Mouse (Mus musculus) midbrain, embryonic 13.5 days (tissue): Measurements from ENCODE around the gene Cdc42ep4. TPM values are rescaled to one million over a fixed set of nuclear protein-coding genes. Genes with fewer than 3 reads are reported as not detected.

Experiments used
- ATAC-seq: fragments of 200-750 bp; cut with Nextera tagmentation; 2 replicates; pipeline ENCODE4 v1.8.0; 2017; ENCODE audit warnings: mild to moderate bottlenecking, moderate TSS enrichment, moderate library complexity
- H3K27ac ChIP-seq: fragments of 300-500 bp; sonication (generic); 2 replicates; pipeline ENCODE4 v1.5.1; 2015; ENCODE audit warnings: inconsistent platforms, mild to moderate bottlenecking, moderate library complexity
- H3K27me3 ChIP-seq: fragments of 300-500 bp; sonication (generic); 2 replicates; pipeline ENCODE4 v1.6.1; 2015; ENCODE audit warnings: mild to moderate bottlenecking, inconsistent platforms
- H3K36me3 ChIP-seq: fragments of 300-500 bp; sonication (generic); 2 replicates; pipeline ENCODE4 v1.6.1; 2015; ENCODE audit warnings: mild to moderate bottlenecking, inconsistent platforms
- H3K4me1 ChIP-seq: fragments of 300-500 bp; sonication (generic); replicated peaks from 2 replicates; pipeline ENCODE4 v1.6.1; 2015; ENCODE audit warnings: inconsistent platforms
- H3K4me2 ChIP-seq: fragments of 300-500 bp; sonication (generic); replicated peaks from 2 replicates; pipeline ENCODE4 v1.6.1; 2015; ENCODE audit warnings: moderate library complexity, mild to moderate bottlenecking, inconsistent platforms
- H3K4me3 ChIP-seq: fragments of 300-500 bp; sonication (generic); replicated peaks from 2 replicates; pipeline ENCODE4 v1.5.1; 2015; ENCODE audit warnings: mild to moderate bottlenecking, inconsistent platforms
- H3K9ac ChIP-seq: fragments of 300-500 bp; sonication (generic); replicated peaks from 2 replicates; pipeline ENCODE4 v1.6.1; 2015; ENCODE audit warnings: mild to moderate bottlenecking, inconsistent platforms
- H3K9me3 ChIP-seq: fragments of 300-500 bp; sonication (generic); 2 replicates; pipeline ENCODE4 v1.6.1; 2016; ENCODE audit warnings: mild to moderate bottlenecking, inconsistent platforms
- WGBS: fragments of 180-500 bp; shearing (Covaris S2); methylation state at CpG from one replicate; pipeline ENCODE4 v1.1.7; 2015; 5-methylcytosine and 5-hydroxymethylcytosine counted together
- polyA plus RNA-seq: library from polyadenylated mRNA; unstranded; fragments of >200 nt; fragmentation: Nextera tagmentation; extraction: Ambion mirVana; gene quantifications from 2 replicates; pipeline ENCODE4 v1.2.1, GENCODE M21; 2015

Gene Cdc42ep4
- polyA plus RNA-seq, 1 experiment from 2014 or later: 82.7 TPM

- Histone ChIP-seq H3K4me2 (no peak overlapping the region), H3K4me1 (peaks cover 7% of the 10 kb centered on the region), H3K9me3 (no peaks in the 10 kb centered on the region), H3K9ac (no peak overlapping the region), H3K36me3 (no peaks in the 10 kb centered on the region), H3K27ac (no peak overlapping the region), H3K27me3 (no peaks in the 10 kb centered on the region), H3K4me3 (no peak overlapping the region)
- 94% methylated on average over 14 of the region's 14 CpGs for WGBS
- ATAC-seq: no peak
Measured at GRCm38 (mm10) chr11:113755878-113756277, 4.2 kb upstream of the Cdc42ep4 start.

- no peaks in the 10 kb centered on the region for H3K9me3 ChIP-seq
- H3K4me3 ChIP-seq: no peak overlapping the region
- no peaks in the 10 kb centered on the region for H3K36me3 ChIP-seq
- H3K27me3 ChIP-seq: no peaks in the 10 kb centered on the region
- peaks cover 14% of the 10 kb centered on the region for H3K4me1 ChIP-seq
- H3K27ac ChIP-seq: no peak overlapping the region
- no peak overlapping the region for H3K9ac ChIP-seq
- no peak for ATAC-seq
- H3K4me2 ChIP-seq: no peak overlapping the region
- WGBS: 33% methylated on average over 9 of the region's 9 CpGs
Measured at GRCm38 (mm10) chr11:113754845-113755244, 3.2 kb upstream of the Cdc42ep4 start.

- Histone ChIP-seq H3K4me1 (peaks cover 34% of the 10 kb centered on the region), H3K4me2 (no peak overlapping the region)
- WGBS: 92% methylated on average over 10 of the region's 10 CpGs
Measured at GRCm38 (mm10) chr11:113752685-113753430, 1.2 kb upstream of the Cdc42ep4 start.

GRCm38 (mm10) chr11:113752158-113752661 lies 529 bp upstream of the Cdc42ep4 start:
- peak; percentile 10 for ATAC-seq

More at GRCm38 (mm10) chr11:113752685-113753430, 1.2 kb upstream of the Cdc42ep4 start:
- Histone ChIP-seq H3K9ac (no peak overlapping the region), H3K27ac (no peak overlapping the region), H3K4me3 (no peak overlapping the region), H3K36me3 (peaks cover 5% of the 10 kb centered on the region; the same call in 1 of the 2 replicates), H3K9me3 (no peaks in the 10 kb centered on the region), H3K27me3 (no peaks in the 10 kb centered on the region)
- ATAC-seq: no peak

GRCm38 (mm10) chr11:113750571-113751483 lies 854 bp downstream of the Cdc42ep4 start:
- WGBS: under 1% methylated on average over 67 of the region's 67 CpGs
- peak; percentile 41 for ATAC-seq
- peaks cover 17% of the 10 kb centered on the region; the same call in 1 of the 2 replicates for H3K36me3 ChIP-seq
- H3K4me1 ChIP-seq: peaks cover 48% of the 10 kb centered on the region
- no peaks in the 10 kb centered on the region for H3K9me3 ChIP-seq
- H3K27ac ChIP-seq: peak overlapping the region; percentile 95
- no peaks in the 10 kb centered on the region for H3K27me3 ChIP-seq
- H3K4me3 ChIP-seq: peak overlapping the region; percentile 73
- H3K9ac ChIP-seq: peak overlapping the region; percentile 94
- peak overlapping the region; percentile 82 for H3K4me2 ChIP-seq

More at GRCm38 (mm10) chr11:113752158-113752661, 529 bp upstream of the Cdc42ep4 start:
- Histone ChIP-seq H3K9me3 (no peaks in the 10 kb centered on the region), H3K27ac (peak overlapping the region; percentile 74), H3K36me3 (peaks cover 11% of the 10 kb centered on the region; the same call in 1 of the 2 replicates), H3K4me1 (peaks cover 40% of the 10 kb centered on the region), H3K4me2 (peak overlapping the region; percentile 82), H3K27me3 (no peaks in the 10 kb centered on the region), H3K4me3 (peak overlapping the region; percentile 73), H3K9ac (peak overlapping the region; percentile 94)
- 28% methylated on average over 15 of the region's 15 CpGs for WGBS

- Histone ChIP-seq H3K9me3 (no peaks in the 10 kb centered on the region), H3K4me2 (peak overlapping the region; percentile 82), H3K4me1 (peaks cover 56% of the 10 kb centered on the region), H3K9ac (peak overlapping the region; percentile 94), H3K27ac (peak overlapping the region; percentile 95), H3K4me3 (peak overlapping the region; percentile 73), H3K27me3 (no peaks in the 10 kb centered on the region), H3K36me3 (peaks cover 20% of the 10 kb centered on the region; the same call in 1 of the 2 replicates)
- ATAC-seq: peak; percentile 37; the same call in 1 of the 2 replicates
- WGBS: 0% methylated on average over 9 of the region's 9 CpGs
Measured at GRCm38 (mm10) chr11:113749749-113750351, 1.8 kb downstream of the Cdc42ep4 start.

- Histone ChIP-seq H3K4me1 (peaks cover 56% of the 10 kb centered on the region), H3K9ac (peak overlapping the region; percentile 94), H3K4me2 (peak overlapping the region; percentile 82), H3K36me3 (peaks cover 26% of the 10 kb centered on the region; the same call in 1 of the 2 replicates), H3K4me3 (peak overlapping the region; percentile 73), H3K9me3 (no peaks in the 10 kb centered on the region), H3K27me3 (no peaks in the 10 kb centered on the region), H3K27ac (peak overlapping the region; percentile 95)
- 11% methylated on average over 21 of the region's 21 CpGs for WGBS
- no peak for ATAC-seq
Measured at GRCm38 (mm10) chr11:113748797-113749521, 2.7 kb downstream of the Cdc42ep4 start.

- Histone ChIP-seq H3K9me3 (no peaks in the 10 kb centered on the region), H3K9ac (0 out of 2 replicates have a peak overlapping the region, but pooled peaks have one; percentile 94), H3K4me3 (peak overlapping the region; percentile 73), H3K4me1 (peaks cover 56% of the 10 kb centered on the region), H3K27me3 (no peaks in the 10 kb centered on the region), H3K4me2 (peak overlapping the region; percentile 82), H3K36me3 (peaks cover 36% of the 10 kb centered on the region), H3K27ac (peak overlapping the region; percentile 95; the same call in 1 of the 2 replicates)
- no peak for ATAC-seq
- WGBS: 81% methylated on average over 11 of the region's 11 CpGs
Measured at GRCm38 (mm10) chr11:113747725-113748380, 3.8 kb downstream of the Cdc42ep4 start.

- Histone ChIP-seq H3K36me3 (peaks cover 42% of the 10 kb centered on the region), H3K4me3 (no peak overlapping the region), H3K9ac (no peak overlapping the region), H3K4me1 (peaks cover 52% of the 10 kb centered on the region), H3K27ac (no peak overlapping the region), H3K9me3 (no peaks in the 10 kb centered on the region), H3K27me3 (no peaks in the 10 kb centered on the region), H3K4me2 (peak overlapping the region; percentile 82)
- no peak for ATAC-seq
- 87% methylated on average over 16 of the region's 16 CpGs for WGBS
Measured at GRCm38 (mm10) chr11:113747056-113747455, 4.6 kb downstream of the Cdc42ep4 start.

GRCm38 (mm10) chr11:113745961-113746360 lies 5.7 kb downstream of the Cdc42ep4 start:
- Histone ChIP-seq H3K36me3 (peaks cover 48% of the 10 kb centered on the region), H3K9me3 (no peaks in the 10 kb centered on the region), H3K4me2 (no peak overlapping the region), H3K9ac (no peak overlapping the region), H3K27me3 (no peaks in the 10 kb centered on the region), H3K27ac (no peak overlapping the region), H3K4me3 (no peak overlapping the region), H3K4me1 (peaks cover 49% of the 10 kb centered on the region)
- ATAC-seq: no peak
- 87% methylated on average over 4 of the region's 4 CpGs for WGBS
